Mouse (Mus musculus) midbrain, embryonic 12.5 days (tissue): ENCODE results near the gene Gfy. TPM values are rescaled to one million over a fixed set of nuclear protein-coding genes. Genes with fewer than 3 reads are reported as not detected.
A peak's percentile ranks its signal among the peaks of the same experiment; 100 is the strongest.
"Not testable (repeated sequence)": the region's sequence is repeated elsewhere in the genome, so short reads cannot be mapped to it uniquely, and the experiment has no call there.

Experiments used
- ATAC-seq: fragments of 200-750 bp; cut with Nextera tagmentation; 2 replicates; pipeline ENCODE4 v1.8.0; 2017; ENCODE audit warnings: low read depth, moderate TSS enrichment, moderate library complexity; ENCODE audit not compliant: low FRiP score
- H3K27ac ChIP-seq: fragments of 300-500 bp; sonication (generic); replicated peaks from 2 replicates; pipeline ENCODE4 v1.5.1; 2016; ENCODE audit warnings: mild to moderate bottlenecking
- H3K27me3 ChIP-seq: fragments of 300-500 bp; sonication (generic); 2 replicates; pipeline ENCODE4 v1.6.1; 2016; ENCODE audit warnings: mild to moderate bottlenecking
- H3K36me3 ChIP-seq: fragments of 300-500 bp; sonication (generic); 2 replicates; pipeline ENCODE4 v1.6.1; 2016
- H3K4me1 ChIP-seq: fragments of 300-500 bp; sonication (generic); 2 replicates; pipeline ENCODE4 v1.6.1; 2016
- H3K4me2 ChIP-seq: fragments of 300-500 bp; sonication (generic); replicated peaks from 2 replicates; pipeline ENCODE4 v1.6.1; 2016; ENCODE audit warnings: mild to moderate bottlenecking, moderate library complexity
- H3K4me3 ChIP-seq: fragments of 300-500 bp; sonication (generic); 2 replicates; pipeline ENCODE4 v1.5.1; 2016; ENCODE audit warnings: mild to moderate bottlenecking
- H3K9ac ChIP-seq: fragments of 300-500 bp; sonication (generic); replicated peaks from 2 replicates; pipeline ENCODE4 v1.6.1; 2016; ENCODE audit warnings: mild to moderate bottlenecking, moderate library complexity
- H3K9me3 ChIP-seq: fragments of 300-500 bp; sonication (generic); 2 replicates; pipeline ENCODE4 v1.6.1; 2016; ENCODE audit warnings: mild to moderate bottlenecking
- WGBS: fragments of 180-500 bp; shearing (Covaris S2); methylation state at CpG from one replicate; pipeline ENCODE4 v1.1.7; 2016; 5-methylcytosine and 5-hydroxymethylcytosine counted together
- polyA plus RNA-seq: library from polyadenylated mRNA; unstranded; fragments of >200 nt; fragmentation: Nextera tagmentation; extraction: Ambion mirVana; gene quantifications from 2 replicates; pipeline ENCODE4 v1.2.1, GENCODE M21; 2016

Gene Gfy
- polyA plus RNA-seq, 1 experiment from 2014 or later: not detected

DNA sequence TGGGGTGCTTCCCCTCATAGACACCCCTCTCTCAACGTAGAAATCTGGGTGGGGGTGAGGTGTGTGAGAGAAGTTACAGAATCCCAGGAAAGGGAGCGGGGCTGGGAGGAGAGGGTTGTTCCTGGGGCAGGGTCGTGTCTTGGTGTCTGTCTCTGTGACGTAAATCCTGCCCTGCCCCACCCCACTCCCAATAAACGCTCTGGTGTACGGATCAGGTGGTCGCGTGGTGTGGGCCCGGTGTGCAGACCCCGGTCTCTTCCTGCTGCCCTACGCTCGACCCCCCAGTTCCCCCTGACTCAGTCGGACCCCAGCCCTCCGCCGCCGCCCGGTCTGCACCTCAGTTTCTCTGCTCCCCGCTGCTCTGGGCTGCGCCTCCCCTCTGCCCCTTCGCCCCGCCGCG is 3.4 kb downstream of the Gfy start:
- 2% methylated on average over 23 of the region's 23 CpGs for WGBS
- peak overlapping the region; percentile 29 for H3K4me2 ChIP-seq
- H3K4me1 ChIP-seq: peaks cover 16% of the 10 kb centered on the region
- peak overlapping the region; percentile 26 for H3K4me3 ChIP-seq
- peaks cover 96% of the 10 kb centered on the region for H3K27me3 ChIP-seq
- H3K9ac ChIP-seq: no peak overlapping the region
- no peak overlapping the region for H3K27ac ChIP-seq
- no peaks in the 10 kb centered on the region for H3K9me3 ChIP-seq
- no peak for ATAC-seq
- H3K36me3 ChIP-seq: no peaks in the 10 kb centered on the region

DNA sequence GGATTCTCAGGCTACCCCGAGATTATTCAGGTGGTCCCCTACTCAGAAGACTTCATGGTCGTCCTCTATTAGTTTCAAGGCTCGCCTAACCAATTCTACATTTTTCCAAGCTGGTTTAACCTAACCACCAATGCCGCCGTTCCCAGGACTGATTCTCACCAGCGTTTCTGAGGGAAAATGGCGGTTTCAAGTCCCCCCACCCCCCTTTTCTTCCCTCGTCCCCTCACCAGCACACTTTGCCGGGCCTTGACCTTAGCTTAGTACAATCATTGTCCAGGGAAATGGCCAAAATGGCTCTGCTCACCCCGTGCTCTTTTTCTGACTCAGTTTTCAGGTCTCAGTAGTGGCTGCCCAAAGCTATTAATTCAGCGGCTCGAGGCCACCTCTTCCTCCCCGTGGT is 4.0 kb downstream of the Gfy start:
- 0 out of 2 replicates have a peak overlapping the region, but pooled peaks have one; percentile 32 for H3K4me2 ChIP-seq
- H3K4me1 ChIP-seq: peaks cover 16% of the 10 kb centered on the region
- no peak overlapping the region for H3K27ac ChIP-seq
- H3K4me3 ChIP-seq: no peak overlapping the region
- peaks cover 96% of the 10 kb centered on the region for H3K27me3 ChIP-seq
- WGBS: 2% methylated on average over 13 of the region's 13 CpGs
- H3K9ac ChIP-seq: no peak overlapping the region
- no peaks in the 10 kb centered on the region for H3K36me3 ChIP-seq
- ATAC-seq: no peak
- H3K9me3 ChIP-seq: peaks cover 1% of the 10 kb centered on the region; the same call in 1 of the 2 replicates

- peak overlapping the region; percentile 32; the same call in 1 of the 2 replicates for H3K4me2 ChIP-seq
- H3K4me1 ChIP-seq: peaks cover 16% of the 10 kb centered on the region
- WGBS: 3% methylated on average over 29 of the region's 29 CpGs
- peak overlapping the region; percentile 19 for H3K4me3 ChIP-seq
- peaks cover 96% of the 10 kb centered on the region for H3K27me3 ChIP-seq
- H3K27ac ChIP-seq: no peak overlapping the region
- H3K36me3 ChIP-seq: no peaks in the 10 kb centered on the region
- no peak for ATAC-seq
- peaks cover 8% of the 10 kb centered on the region; the same call in 1 of the 2 replicates for H3K9me3 ChIP-seq
- no peak overlapping the region for H3K9ac ChIP-seq
Observed at GRCm38 (mm10) chr7:45174567-45175280, 4.6 kb downstream of the Gfy start.

DNA sequence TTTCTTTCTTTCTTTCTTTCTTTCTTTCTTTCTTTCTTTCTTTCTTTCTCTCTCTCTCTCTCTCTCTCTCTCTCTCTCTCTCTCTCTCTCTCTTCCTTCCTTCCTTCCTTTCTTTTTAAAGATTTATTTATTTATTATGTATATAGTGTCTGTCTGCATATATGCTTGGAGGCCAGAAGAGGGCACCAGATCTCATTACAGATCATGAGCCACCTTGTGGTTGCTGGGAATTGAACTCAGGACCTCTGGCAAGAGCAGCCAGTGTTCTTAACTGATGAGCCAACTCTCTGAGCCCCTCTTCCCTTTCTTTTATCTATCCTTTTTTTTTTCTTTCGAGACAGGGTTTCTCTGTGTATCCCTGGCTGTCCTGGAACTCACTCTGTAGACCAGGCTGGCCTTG is 5.6 kb downstream of the Gfy start:
- not testable (repeated sequence) for H3K27ac ChIP-seq, H3K36me3 ChIP-seq, H3K4me2 ChIP-seq, H3K4me3 ChIP-seq, ATAC-seq, H3K9ac ChIP-seq
- 58% methylated on average over 1 of the region's 1 CpGs for WGBS
- Histone ChIP-seq H3K9me3 (peaks cover 12% of the 10 kb centered on the region; the same call in 1 of the 2 replicates), H3K4me1 (peaks cover 17% of the 10 kb centered on the region), H3K27me3 (peaks cover 96% of the 10 kb centered on the region)

DNA sequence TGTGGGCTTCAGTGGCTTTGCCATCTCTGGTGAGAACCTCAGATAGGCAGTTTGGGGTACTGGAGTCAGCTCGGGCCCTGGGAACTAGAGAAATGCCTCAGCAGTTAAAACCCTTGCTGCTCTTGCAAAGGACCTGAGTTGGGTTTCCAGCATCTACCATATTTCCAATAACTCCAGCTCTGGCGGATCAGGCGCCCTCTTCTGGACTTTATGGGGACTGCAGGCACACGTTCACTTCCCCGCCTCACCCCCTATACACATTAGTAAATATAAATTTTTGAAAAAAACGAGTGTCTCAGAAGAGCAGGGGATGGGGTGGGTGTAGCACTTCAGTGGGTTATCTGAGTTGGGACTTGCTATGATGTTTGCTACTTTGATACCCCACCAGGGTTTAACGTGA is 6.4 kb downstream of the Gfy start:
- peaks cover 12% of the 10 kb centered on the region; the same call in 1 of the 2 replicates for H3K9me3 ChIP-seq
- WGBS: 62% methylated on average over 7 of the region's 7 CpGs
- H3K36me3 ChIP-seq: no peaks in the 10 kb centered on the region
- peaks cover 21% of the 10 kb centered on the region for H3K4me1 ChIP-seq
- no peak for ATAC-seq
- H3K27me3 ChIP-seq: peaks cover 96% of the 10 kb centered on the region
- no peak overlapping the region for H3K9ac ChIP-seq
- H3K4me3 ChIP-seq: no peak overlapping the region
- H3K4me2 ChIP-seq: no peak overlapping the region
- H3K27ac ChIP-seq: no peak overlapping the region

DNA sequence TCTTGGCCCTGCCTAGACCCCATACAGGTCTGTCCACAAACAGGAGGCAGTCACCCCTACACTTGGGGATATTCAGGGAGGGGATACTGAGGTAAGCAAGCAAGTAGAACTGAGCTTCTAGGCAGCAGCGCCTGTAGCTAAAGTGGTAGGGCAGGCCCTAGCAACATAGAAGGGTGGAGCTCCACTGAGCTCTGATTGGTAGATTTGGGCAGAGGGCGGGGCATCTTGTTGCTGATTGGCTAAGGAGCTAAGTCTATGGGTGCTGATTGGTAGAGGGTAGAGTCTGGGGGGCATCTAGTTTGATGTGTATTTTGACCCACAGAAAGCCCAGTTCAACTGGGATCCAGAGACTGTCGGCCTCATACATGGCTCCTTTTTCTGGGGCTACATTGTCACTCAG is 9.9 kb downstream of the Gfy start:
- no peak for ATAC-seq
- Histone ChIP-seq H3K9ac (no peak overlapping the region), H3K27ac (no peak overlapping the region), H3K4me1 (peaks cover 10% of the 10 kb centered on the region; the same call in 1 of the 2 replicates), H3K4me3 (no peak overlapping the region), H3K9me3 (peaks cover 12% of the 10 kb centered on the region; the same call in 1 of the 2 replicates), H3K36me3 (no peaks in the 10 kb centered on the region), H3K27me3 (peaks cover 96% of the 10 kb centered on the region), H3K4me2 (no peak overlapping the region)
- 92% methylated on average over 3 of the region's 3 CpGs for WGBS

DNA sequence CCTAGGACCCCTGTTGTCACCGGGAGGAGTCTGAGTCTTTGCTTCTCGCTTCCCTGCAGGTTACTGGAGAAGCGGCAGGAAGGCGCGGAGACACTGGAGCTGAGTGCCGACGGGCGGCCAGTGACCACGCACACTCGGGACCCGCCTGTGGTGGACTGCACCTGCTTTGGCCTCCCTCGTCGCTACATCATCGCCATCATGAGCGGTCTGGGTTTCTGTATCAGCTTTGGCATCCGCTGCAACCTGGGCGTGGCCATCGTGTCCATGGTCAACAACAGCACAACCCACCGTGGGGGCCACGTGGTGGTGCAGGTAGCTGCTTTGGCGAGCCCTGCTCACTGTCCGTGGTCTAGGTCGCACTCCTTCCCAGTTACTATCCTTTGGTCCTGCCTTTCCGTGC is 10.7 kb downstream of the Gfy start:
- no peak for ATAC-seq
- H3K9ac ChIP-seq: no peak overlapping the region
- no peak overlapping the region for H3K4me3 ChIP-seq
- no peak overlapping the region for H3K27ac ChIP-seq
- H3K27me3 ChIP-seq: peaks cover 97% of the 10 kb centered on the region
- H3K9me3 ChIP-seq: peaks cover 12% of the 10 kb centered on the region; the same call in 1 of the 2 replicates
- peaks cover 18% of the 10 kb centered on the region for H3K4me1 ChIP-seq
- H3K4me2 ChIP-seq: peak overlapping the region; percentile 12; the same call in 1 of the 2 replicates
- no peaks in the 10 kb centered on the region for H3K36me3 ChIP-seq
- WGBS: 4% methylated on average over 24 of the region's 24 CpGs

DNA sequence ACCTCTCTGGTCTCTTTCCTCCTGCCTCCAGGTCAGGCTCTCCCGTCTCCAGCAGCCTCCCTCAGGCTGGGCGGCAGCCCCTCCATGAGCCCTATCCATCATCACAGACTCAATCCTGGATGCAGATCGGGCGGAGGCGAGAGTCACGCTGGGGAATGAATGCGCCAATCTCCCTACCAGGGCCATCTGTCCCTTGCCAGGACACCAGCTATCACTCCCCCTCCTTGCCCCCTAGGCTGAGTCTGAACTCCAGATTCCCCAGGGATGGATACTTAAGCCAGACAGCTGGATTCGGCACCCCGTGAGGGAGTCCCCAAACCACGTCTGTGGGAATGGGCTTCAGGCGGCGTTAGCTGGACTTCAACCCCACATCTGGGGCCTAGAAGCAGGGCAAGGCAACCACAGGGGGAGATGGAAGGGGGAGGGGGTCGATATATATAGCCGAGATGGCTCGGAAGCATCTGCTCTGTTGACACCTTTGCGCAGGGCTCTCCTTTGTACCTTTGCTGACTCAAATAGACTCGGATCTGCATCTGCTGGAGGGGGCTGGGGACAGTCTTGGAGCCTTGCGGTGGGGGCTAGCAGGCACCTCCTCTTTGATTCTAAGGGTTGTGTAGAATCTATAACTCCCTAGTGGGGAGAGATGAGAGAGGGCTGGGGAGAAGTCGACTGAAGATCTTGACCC is 11.5 kb downstream of the Gfy start:
- peaks cover 19% of the 10 kb centered on the region for H3K4me1 ChIP-seq
- 1% methylated on average over 19 of the region's 19 CpGs for WGBS
- ATAC-seq: no peak; the same call in 1 of the 2 replicates
- H3K27ac ChIP-seq: no peak overlapping the region
- peaks cover 12% of the 10 kb centered on the region; the same call in 1 of the 2 replicates for H3K9me3 ChIP-seq
- peak overlapping the region; percentile 12; the same call in 1 of the 2 replicates for H3K4me2 ChIP-seq
- no peak overlapping the region for H3K9ac ChIP-seq
- no peak overlapping the region for H3K4me3 ChIP-seq
- H3K27me3 ChIP-seq: peaks cover 99% of the 10 kb centered on the region
- H3K36me3 ChIP-seq: no peaks in the 10 kb centered on the region

DNA sequence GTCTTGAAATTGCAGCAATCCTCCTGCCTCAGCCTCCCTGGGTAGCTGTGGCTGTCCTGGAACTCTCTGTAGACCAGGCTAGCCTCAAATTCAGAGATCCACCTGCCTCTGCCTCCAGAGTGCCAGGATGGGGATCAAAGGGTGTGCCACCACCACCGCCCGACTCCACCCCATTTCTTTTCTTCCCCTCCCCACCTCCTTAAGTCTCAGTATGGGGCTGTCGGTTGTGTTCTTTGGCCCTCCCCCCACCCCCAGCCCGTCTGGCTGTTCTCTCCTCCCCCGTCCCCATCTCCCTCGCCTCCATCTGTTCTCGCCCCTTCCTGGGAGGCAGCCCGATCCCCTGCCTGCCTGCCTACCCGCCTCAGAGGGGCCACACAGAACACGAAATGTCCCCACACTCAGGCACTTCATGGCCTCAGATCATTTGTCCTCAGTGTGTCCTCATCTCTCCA is 12.4 kb downstream of the Gfy start:
- no peak overlapping the region for H3K27ac ChIP-seq
- WGBS: 20% methylated on average over 10 of the region's 10 CpGs
- H3K27me3 ChIP-seq: peaks cover 96% of the 10 kb centered on the region
- H3K4me3 ChIP-seq: no peak overlapping the region
- no peaks in the 10 kb centered on the region for H3K36me3 ChIP-seq
- peaks cover 12% of the 10 kb centered on the region; the same call in 1 of the 2 replicates for H3K9me3 ChIP-seq
- H3K4me2 ChIP-seq: no peak overlapping the region
- H3K9ac ChIP-seq: no peak overlapping the region
- H3K4me1 ChIP-seq: peaks cover 27% of the 10 kb centered on the region
- ATAC-seq: no peak

DNA sequence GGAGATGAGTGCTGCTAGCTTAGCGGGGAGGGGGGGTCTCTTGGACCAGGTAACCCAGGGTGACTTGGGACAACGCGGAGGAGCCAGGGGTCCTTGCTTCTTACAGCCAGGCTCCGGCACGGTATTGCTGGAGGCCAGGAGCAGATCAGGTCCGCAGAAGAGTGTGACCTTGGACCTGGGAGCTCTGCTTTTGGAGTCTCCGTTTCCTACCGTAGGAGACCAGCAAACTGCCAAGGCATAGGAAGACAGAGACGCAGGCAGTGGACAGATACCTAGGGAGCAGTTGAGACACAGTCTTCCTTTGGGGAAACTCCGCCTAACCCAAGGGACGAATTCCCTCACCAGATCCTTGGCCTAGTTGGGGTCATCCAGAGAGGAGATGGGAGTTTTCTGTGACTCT is 13.7 kb downstream of the Gfy start:
- Histone ChIP-seq H3K4me2 (no peak overlapping the region), H3K9ac (no peak overlapping the region), H3K4me1 (peaks cover 30% of the 10 kb centered on the region), H3K4me3 (no peak overlapping the region), H3K27ac (no peak overlapping the region), H3K36me3 (no peaks in the 10 kb centered on the region), H3K9me3 (peaks cover 12% of the 10 kb centered on the region; the same call in 1 of the 2 replicates), H3K27me3 (peaks cover 84% of the 10 kb centered on the region)
- ATAC-seq: no peak
- 47% methylated on average over 11 of the region's 11 CpGs for WGBS

- Histone ChIP-seq H3K9ac (no peak overlapping the region), H3K4me1 (peaks cover 30% of the 10 kb centered on the region), H3K9me3 (peaks cover 5% of the 10 kb centered on the region; the same call in 1 of the 2 replicates), H3K4me3 (no peak overlapping the region), H3K4me2 (no peak overlapping the region), H3K27me3 (peaks cover 75% of the 10 kb centered on the region), H3K36me3 (no peaks in the 10 kb centered on the region), H3K27ac (no peak overlapping the region)
- no peak for ATAC-seq
- WGBS: 66% methylated on average over 5 of the region's 5 CpGs
Observed at GRCm38 (mm10) chr7:45164833-45165232, 14.5 kb downstream of the Gfy start.
